Mouse (Mus musculus) lung, adult 18-20 months (tissue): Measurements from ENCODE around the gene Htr2a.

Experiments used
- DNase-seq, 2 experiments: peaks; one replicate each; pipeline ENCODE4 v3.0.0; 2022; ENCODE audit warnings: mixed read lengths in 2 of 2

Gene Htr2a

GRCm38 (mm10) chr14:74640819-74641381 is at the start of gene Htr2a:
Htr2a (plus strand) TSS chr14:74640840.
- no peak for DNase-seq

- DNase-seq, result no peak
Measured at GRCm38 (mm10) chr14:74601333-74602087, 39.1 kb upstream of the Htr2a start.

GRCm38 (mm10) chr14:74602543-74602942 is 38.1 kb upstream of the Htr2a start:
- DNase-seq, result peak; percentile 12 to 21

GRCm38 (mm10) chr14:74603131-74603766 is 37.4 kb upstream of the Htr2a start:
- DNase-seq, result no peak

- peak; percentile 4 to 11 for DNase-seq
Measured at GRCm38 (mm10) chr14:74611326-74611725, 29.3 kb upstream of the Htr2a start.

- no peak for DNase-seq
Measured at GRCm38 (mm10) chr14:74618858-74619257, 21.8 kb upstream of the Htr2a start.

GRCm38 (mm10) chr14:74638071-74638470 is 2.6 kb upstream of the Htr2a start:
- no peak for DNase-seq

- DNase-seq, result no peak
Measured at GRCm38 (mm10) chr14:74641668-74642230, 1.1 kb downstream of the Htr2a start.

- DNase-seq, result peak; percentile 65 to 66
Measured at GRCm38 (mm10) chr14:74643296-74643695, 2.7 kb downstream of the Htr2a start.

- DNase-seq, result peak; percentile 21 to 27
Measured at GRCm38 (mm10) chr14:74646107-74646793, 5.6 kb downstream of the Htr2a start.

GRCm38 (mm10) chr14:74650001-74650400 is 9.4 kb downstream of the Htr2a start:
- no peak for DNase-seq

- DNase-seq, result no peak
Measured at GRCm38 (mm10) chr14:74651678-74652077, 11.0 kb downstream of the Htr2a start.

- DNase-seq, result no peak
Measured at GRCm38 (mm10) chr14:74657227-74657626, 16.6 kb downstream of the Htr2a start.

- DNase-seq, result no peak
Measured at GRCm38 (mm10) chr14:74659411-74659841, 18.8 kb downstream of the Htr2a start.

GRCm38 (mm10) chr14:74672137-74673019 is 31.7 kb downstream of the Htr2a start:
- no peak for DNase-seq

GRCm38 (mm10) chr14:74673020-74673350 is 32.3 kb downstream of the Htr2a start:
- no peak for DNase-seq

- DNase-seq, result no peak
Measured at GRCm38 (mm10) chr14:74673584-74673983, 32.9 kb downstream of the Htr2a start.

- no peak for DNase-seq
Measured at GRCm38 (mm10) chr14:74679841-74680240, 39.2 kb downstream of the Htr2a start.

GRCm38 (mm10) chr14:74684298-74684978 is 43.8 kb downstream of the Htr2a start:
- no peak for DNase-seq

- DNase-seq, result no peak
Measured at GRCm38 (mm10) chr14:74691963-74692362, 51.3 kb downstream of the Htr2a start.

- DNase-seq, result no peak
Measured at GRCm38 (mm10) chr14:74696766-74697165, 56.1 kb downstream of the Htr2a start.
